Mouse (Mus musculus) stomach, postnatal 0 days (tissue): ENCODE results near the gene Prkg2.

Experiments used
- CTCF ChIP-seq: IDR thresholded peaks from 2 replicates; pipeline ENCODE4 v1.5.1; 2016; ENCODE audit warnings: antibody characterized with exemption, low read depth, mild to moderate bottlenecking, moderate library complexity
- EP300 ChIP-seq: optimal IDR thresholded peaks from 2 replicates; pipeline ENCODE3; 2016; ENCODE audit warnings: antibody characterized with exemption

DNA sequence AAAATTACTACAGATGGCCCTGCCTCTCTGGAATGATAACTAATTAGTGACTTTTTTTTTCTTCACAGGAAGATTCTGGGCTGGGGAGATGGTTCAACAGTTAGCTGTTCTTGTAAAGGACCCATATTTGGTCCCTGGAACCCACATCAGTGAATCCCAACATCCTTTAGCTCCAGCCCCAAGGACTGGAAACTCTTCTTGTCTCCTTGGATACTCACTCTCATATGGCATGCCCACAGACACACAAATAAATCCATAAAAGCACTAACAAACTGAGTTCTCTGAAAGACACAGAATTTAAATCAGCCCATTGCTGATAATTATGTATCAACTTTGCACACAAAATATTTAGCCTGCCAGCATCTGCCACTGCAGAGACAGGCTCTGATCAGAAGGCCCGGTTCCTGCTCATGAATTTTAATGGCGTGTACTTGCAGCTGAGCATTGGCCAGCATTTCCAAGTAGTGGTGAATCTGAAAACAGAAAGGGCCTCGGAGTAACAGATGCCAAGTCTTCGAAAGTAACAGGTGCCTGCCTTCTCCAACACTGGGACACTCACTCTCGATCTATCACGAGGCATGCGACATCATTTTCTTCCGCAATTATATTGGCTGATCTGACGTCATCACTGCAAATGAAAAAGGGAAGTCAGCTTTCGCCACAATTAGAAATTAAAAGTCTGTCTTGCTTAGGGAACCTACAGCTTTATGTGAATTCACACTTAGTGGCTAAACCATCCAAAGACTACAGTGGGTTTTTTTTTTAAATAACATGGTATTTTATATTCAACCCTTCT is 61.1 kb downstream of the Prkg2 start:
- TF ChIP-seq CTCF: no peak
- TF ChIP-seq EP300: no peak
